Mouse (Mus musculus) small intestine, adult 2 months (tissue): ENCODE results near the gene Pgs1.

Source experiments
- CTCF ChIP-seq: fragments of 200-500 bp; IDR thresholded peaks from 2 replicates; pipeline ENCODE4 v1.5.1; 2012; ENCODE audit warnings: low read depth, mild to moderate bottlenecking, control low read depth, inconsistent platforms, low read length, moderate library complexity, mixed read lengths; ENCODE audit not compliant: insufficient replicate concordance, insufficient read length; ENCODE audit errors: extremely low read depth
- POLR2A ChIP-seq: fragments of 200-500 bp; IDR thresholded peaks from 2 replicates; pipeline ENCODE4 v1.6.1; 2012; ENCODE audit warnings: low read depth, mild to moderate bottlenecking, control low read depth, inconsistent platforms, low read length, moderate library complexity

- TF ChIP-seq POLR2A (peak; percentile 64; the same call in 1 of the 2 replicates), CTCF (no peak)
These were observed 22.9 kb upstream of the Pgs1 start for GRCm38 (mm10) chr11:117963091-117963793.
